Mouse (Mus musculus) limb, embryonic 14.5 days (tissue): ENCODE measurements at regions not wholly inside any gene's neighbourhood (a gene's known extent, or its start where the extent isn't known, plus 50 kb on each side); places are given as distances from the start of the nearest gene placed in this dataset.

Experiments used
- ATAC-seq: fragments of 200-750 bp; cut with Nextera tagmentation; 2 replicates; pipeline ENCODE4 v1.8.0; 2017; ENCODE audit warnings: low read depth, moderate number of reproducible peaks, moderate TSS enrichment; ENCODE audit not compliant: low FRiP score
- DNase-seq: peaks from one replicate; pipeline ENCODE4 v3.0.0-alpha.2; 2015; ENCODE audit warnings: low spot score
- H3K27ac ChIP-seq: fragments of 300-500 bp; sonication (generic); replicated peaks from 2 replicates; pipeline ENCODE4 v1.5.1; 2014; ENCODE audit warnings: low read depth, mild to moderate bottlenecking, low read length, moderate library complexity, mixed read lengths
- H3K27me3 ChIP-seq: fragments of 300-500 bp; sonication (generic); 2 replicates; pipeline ENCODE4 v1.6.1; 2014; ENCODE audit warnings: low read length, mixed read lengths; ENCODE audit not compliant: control insufficient read depth, insufficient read depth
- H3K36me3 ChIP-seq: fragments of 300-500 bp; sonication (generic); 2 replicates; pipeline ENCODE4 v1.6.1; 2014; ENCODE audit warnings: mild to moderate bottlenecking, low read length, moderate library complexity, mixed read lengths; ENCODE audit not compliant: control insufficient read depth, insufficient read depth
- H3K4me1 ChIP-seq: fragments of 300-500 bp; sonication (generic); 2 replicates; pipeline ENCODE4 v1.6.1; 2014; ENCODE audit warnings: antibody characterized with exemption, low read length, mixed read lengths; ENCODE audit not compliant: control insufficient read depth, insufficient read depth
- H3K4me2 ChIP-seq: fragments of 300-500 bp; sonication (generic); replicated peaks from 2 replicates; pipeline ENCODE4 v1.6.1; 2014; ENCODE audit warnings: low read depth, mild to moderate bottlenecking, low read length, moderate library complexity; ENCODE audit not compliant: severe bottlenecking
- H3K4me3 ChIP-seq: fragments of 300-500 bp; sonication (generic); replicated peaks from 2 replicates; pipeline ENCODE4 v1.5.1; 2014; ENCODE audit warnings: low read length
- H3K9ac ChIP-seq: fragments of 300-500 bp; sonication (generic); 2 replicates; pipeline ENCODE4 v1.6.1; 2014; ENCODE audit warnings: mild to moderate bottlenecking, low read depth, low read length, moderate library complexity; ENCODE audit not compliant: severe bottlenecking
- H3K9me3 ChIP-seq: fragments of 300-500 bp; sonication (generic); 2 replicates; pipeline ENCODE4 v1.6.1; 2016; ENCODE audit warnings: low read length; ENCODE audit not compliant: control insufficient read depth
- POLR2A ChIP-seq: fragments of 200-500 bp; IDR thresholded peaks from 2 replicates; pipeline ENCODE4 v1.8.0; 2012; ENCODE audit warnings: inconsistent platforms, mild to moderate bottlenecking, moderate library complexity, borderline replicate concordance; ENCODE audit not compliant: insufficient read depth, insufficient read length; ENCODE audit errors: extremely low read depth
- WGBS: fragments of 180-500 bp; shearing (Covaris S2); extraction: QIAGEN DNeasy Blood & Tissue Kit; methylation state at CpG from one replicate; pipeline ENCODE4 v1.1.7; 2014; 5-methylcytosine and 5-hydroxymethylcytosine counted together

DNA sequence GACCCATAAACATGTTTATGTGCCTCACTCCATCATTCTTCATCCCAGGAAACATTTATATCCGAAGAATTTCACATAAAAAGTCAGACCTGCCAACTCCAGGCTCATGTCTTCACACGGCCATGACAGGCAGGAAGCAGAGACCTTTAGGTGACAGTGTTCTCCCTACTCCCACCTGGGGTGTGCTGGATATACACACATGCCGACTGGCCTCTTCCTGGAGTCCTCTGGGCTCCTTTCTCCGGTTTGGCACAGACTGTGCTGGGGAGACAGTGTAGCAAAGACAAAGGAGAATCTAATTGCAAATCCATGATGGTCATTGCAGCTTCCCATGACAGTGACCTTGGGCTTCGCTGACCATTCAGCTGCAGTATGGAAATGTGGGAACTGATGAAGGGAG lies 480.1 kb downstream of the Rnf144a start:
- Histone ChIP-seq H3K9ac (no peak overlapping the region), H3K9me3 (no peaks in the 10 kb centered on the region), H3K4me3 (no peak overlapping the region), H3K27me3 (no peaks in the 10 kb centered on the region), H3K4me1 (no peaks in the 10 kb centered on the region), H3K36me3 (no peaks in the 10 kb centered on the region), H3K4me2 (no peak overlapping the region), H3K27ac (no peak overlapping the region)
- ATAC-seq (no peak), DNase-seq (no peak)
- no peak for TF ChIP-seq POLR2A
- WGBS = 64% methylated on average over 5 of the region's 5 CpGs

DNA sequence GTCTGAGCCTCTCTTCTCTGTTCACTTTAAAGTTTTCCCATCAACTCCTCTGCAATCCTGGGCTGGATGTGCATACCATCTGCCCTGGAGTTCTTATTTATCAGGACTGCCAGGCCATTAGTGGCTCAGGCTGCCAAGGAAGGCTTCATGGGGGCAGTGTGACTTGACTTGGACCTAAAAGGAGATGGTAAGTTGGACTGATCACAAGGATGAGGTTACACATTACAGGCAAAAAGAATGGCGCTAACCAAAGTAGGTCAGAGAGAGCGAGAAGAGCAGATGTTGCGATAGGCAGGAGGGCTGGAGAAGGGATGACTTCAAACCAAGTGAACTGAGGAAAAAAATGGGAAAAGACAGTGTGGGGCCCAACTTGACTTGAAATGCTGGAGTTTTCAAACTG lies 480.5 kb downstream of the Rnf144a start:
- no peak overlapping the region for H3K4me2 ChIP-seq
- H3K36me3 ChIP-seq = no peaks in the 10 kb centered on the region
- H3K4me3 ChIP-seq = no peak overlapping the region
- no peaks in the 10 kb centered on the region for H3K9me3 ChIP-seq
- no peaks in the 10 kb centered on the region for H3K4me1 ChIP-seq
- WGBS = 95% methylated on average over 3 of the region's 3 CpGs
- no peak for ATAC-seq
- no peak for DNase-seq
- H3K27me3 ChIP-seq = no peaks in the 10 kb centered on the region
- no peak for TF ChIP-seq POLR2A
- H3K9ac ChIP-seq = no peak overlapping the region
- H3K27ac ChIP-seq = no peak overlapping the region

DNA sequence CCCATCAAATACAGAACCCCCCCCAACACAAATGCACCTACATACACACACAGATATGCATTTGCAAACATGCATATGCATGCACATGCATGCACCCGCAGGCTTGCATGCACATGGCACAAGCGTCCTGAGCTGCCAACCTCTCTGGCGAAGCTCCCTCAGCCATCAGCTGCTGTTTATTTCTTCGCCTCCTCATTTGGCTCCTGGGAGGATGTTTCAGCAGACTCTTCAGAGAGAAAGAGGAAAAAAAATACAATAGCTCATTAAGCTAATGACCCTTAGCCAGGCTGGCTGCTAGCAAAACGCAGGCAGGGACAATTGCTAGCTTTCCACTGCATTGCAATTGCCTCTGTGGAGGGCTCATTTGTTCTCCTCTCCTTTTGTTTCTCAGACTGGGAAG lies 488.7 kb downstream of the Rnf144a start:
- no peaks in the 10 kb centered on the region for H3K27me3 ChIP-seq
- DNase-seq (no peak), ATAC-seq (no peak)
- H3K9ac ChIP-seq = no peak overlapping the region
- H3K27ac ChIP-seq = no peak overlapping the region
- 44% methylated on average over 5 of the region's 5 CpGs for WGBS
- H3K4me3 ChIP-seq = no peak overlapping the region
- no peaks in the 10 kb centered on the region for H3K9me3 ChIP-seq
- TF ChIP-seq POLR2A = no peak
- H3K4me2 ChIP-seq = no peak overlapping the region
- no peaks in the 10 kb centered on the region for H3K36me3 ChIP-seq
- no peaks in the 10 kb centered on the region for H3K4me1 ChIP-seq

DNA sequence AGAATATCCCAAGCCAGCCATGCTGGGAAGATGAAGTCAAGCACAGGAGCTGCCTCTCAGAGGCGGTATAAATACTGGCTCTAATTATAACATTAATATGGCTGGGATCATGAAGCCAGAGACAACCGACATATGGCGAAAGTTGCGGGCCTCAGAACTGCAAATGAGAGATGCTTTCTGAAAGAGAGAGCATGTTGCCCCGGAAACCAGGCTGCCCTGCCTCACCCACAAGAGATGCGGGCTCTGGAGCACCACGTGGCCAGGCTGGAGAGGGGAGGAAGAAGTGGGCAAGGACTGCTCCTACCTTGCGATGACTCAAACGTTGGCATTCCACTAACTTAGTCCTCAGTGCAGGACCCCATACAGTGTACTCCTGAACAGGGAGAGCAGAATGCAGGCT lies 490.5 kb downstream of the Rnf144a start:
- WGBS = 79% methylated on average over 9 of the region's 9 CpGs

DNA sequence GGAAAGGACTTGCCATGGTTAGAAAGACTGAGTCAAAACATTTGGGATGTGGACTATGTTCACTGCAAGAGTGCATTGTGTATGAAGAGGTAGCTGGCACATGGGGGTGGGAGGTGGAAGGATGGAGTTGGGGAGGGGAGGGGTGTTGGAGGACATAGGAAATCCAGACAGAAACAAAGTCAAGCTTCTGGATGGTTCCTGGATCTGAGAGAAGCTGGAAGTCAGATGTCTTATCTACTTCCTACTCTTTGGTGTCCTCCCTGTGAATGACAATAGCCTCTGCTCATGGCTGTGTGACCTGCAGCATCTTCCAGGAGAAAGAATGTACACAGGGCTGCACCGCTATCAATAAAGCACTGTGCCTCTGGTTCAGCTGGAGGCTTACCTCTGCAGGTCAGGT lies 491.3 kb downstream of the Rnf144a start:
- 93% methylated on average over 1 of the region's 1 CpGs for WGBS
- no peak for TF ChIP-seq POLR2A

More for the DNA sequence above, 490.5 kb downstream of the Rnf144a start:
- no peak overlapping the region for H3K27ac ChIP-seq
- H3K36me3 ChIP-seq = no peaks in the 10 kb centered on the region
- no peak for TF ChIP-seq POLR2A
- no peak overlapping the region for H3K9ac ChIP-seq
- ATAC-seq (no peak), DNase-seq (no peak)
- no peaks in the 10 kb centered on the region for H3K27me3 ChIP-seq
- H3K4me1 ChIP-seq = no peaks in the 10 kb centered on the region
- H3K4me2 ChIP-seq = no peak overlapping the region
- H3K4me3 ChIP-seq = no peak overlapping the region
- H3K9me3 ChIP-seq = no peaks in the 10 kb centered on the region

DNA sequence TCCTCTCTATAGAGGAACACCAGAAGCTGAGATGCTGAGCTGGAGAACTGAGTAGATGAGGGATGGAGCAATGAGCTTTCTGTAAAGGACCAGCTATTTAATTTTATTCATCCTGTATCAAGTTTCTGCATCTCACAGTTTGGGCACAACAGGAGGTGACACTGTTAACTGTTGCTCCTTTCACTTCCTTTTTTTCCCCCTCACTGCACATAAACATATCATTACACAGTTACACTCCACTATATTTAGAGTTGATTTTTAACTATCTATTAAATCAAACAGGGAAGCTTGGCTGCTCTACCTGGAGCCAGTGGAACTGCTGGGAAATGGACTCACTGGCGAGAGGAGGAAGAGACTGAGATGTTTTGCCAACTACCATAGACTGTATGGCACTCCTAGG lies 509.4 kb downstream of the Rnf144a start:
- H3K36me3 ChIP-seq = no peaks in the 10 kb centered on the region
- no peaks in the 10 kb centered on the region for H3K4me1 ChIP-seq
- 0 out of 2 replicates have a peak, but pooled peaks cover 4% of the 10 kb centered on the region for H3K9me3 ChIP-seq
- no peaks in the 10 kb centered on the region for H3K27me3 ChIP-seq
- H3K4me3 ChIP-seq = no peak overlapping the region
- no peak for TF ChIP-seq POLR2A
- no peak overlapping the region for H3K27ac ChIP-seq
- no peak overlapping the region for H3K4me2 ChIP-seq
- ATAC-seq = no peak
- DNase-seq = no peak
- no peak overlapping the region for H3K9ac ChIP-seq
- 74% methylated on average over 1 of the region's 1 CpGs for WGBS

More for the DNA sequence above, 491.3 kb downstream of the Rnf144a start:
- no peaks in the 10 kb centered on the region for H3K9me3 ChIP-seq
- H3K4me1 ChIP-seq = no peaks in the 10 kb centered on the region
- H3K36me3 ChIP-seq = no peaks in the 10 kb centered on the region
- H3K27me3 ChIP-seq = no peaks in the 10 kb centered on the region
- ATAC-seq (no peak), DNase-seq (no peak)
- no peak overlapping the region for H3K27ac ChIP-seq
- no peak overlapping the region for H3K9ac ChIP-seq
- no peak overlapping the region for H3K4me3 ChIP-seq
- no peak overlapping the region for H3K4me2 ChIP-seq
